Mouse (Mus musculus) thymus, adult 2 months (tissue): Measurements from ENCODE around the gene Stk36.

Experiments
- CTCF ChIP-seq: fragments of 200-500 bp; IDR thresholded peaks from 2 replicates; pipeline ENCODE4 v1.5.1; 2012; ENCODE audit warnings: mild to moderate bottlenecking, control low read depth, low read length, moderate library complexity, borderline replicate concordance; ENCODE audit not compliant: control insufficient read depth, poor library complexity, insufficient read depth; ENCODE audit errors: extremely low read depth
- POLR2A ChIP-seq: fragments of 200-500 bp; IDR thresholded peaks from 2 replicates; pipeline ENCODE4 v1.6.1; 2012; ENCODE audit warnings: mild to moderate bottlenecking, low read length, control low read depth, moderate library complexity; ENCODE audit not compliant: control insufficient read depth, poor library complexity, insufficient read depth; ENCODE audit errors: extremely low read depth

DNA sequence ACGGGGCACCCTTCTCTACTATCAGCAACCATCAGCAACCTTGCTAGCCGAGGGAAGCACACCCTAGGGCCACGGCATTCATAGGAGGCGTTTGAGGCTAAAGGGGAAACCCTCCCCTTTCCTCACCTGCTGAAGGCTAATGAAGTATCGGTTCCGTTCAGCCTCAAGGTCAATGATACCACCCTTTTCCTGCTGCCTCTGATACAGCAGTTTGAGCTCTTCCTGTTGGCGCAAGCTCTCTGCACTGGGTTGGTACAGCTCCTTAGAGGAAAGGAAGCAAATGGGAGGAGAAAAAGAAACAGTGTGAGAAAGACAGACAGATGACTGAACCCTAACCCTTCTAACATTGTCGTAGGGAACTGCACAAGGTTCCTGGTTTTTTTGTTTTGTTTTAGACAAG lies 6.8 kb upstream of the Stk36 start:
- TF ChIP-seq CTCF (no peak), POLR2A (no peak)
